ENCODE assay signal across 15 mouse cellular contexts in genomic region chr9:72758705-72759131, GRCm38 (mm10). TPM values are rescaled to one million over a fixed set of nuclear protein-coding genes. Genes with fewer than 3 reads are reported as not detected.
A peak's percentile ranks its signal among the peaks of the same experiment; 100 is the strongest.
DNase-seq lines count a peak whose midpoint lies in the region; ATAC-seq and TF ChIP-seq lines count a peak whose summit lies in the region.
"Had no signal": no experiment of that assay in that cellular context is flagged by ENCODE, and none has a peak within 500 bp of the region (broad histone marks: within the 10 kb centered on the region; RNA-seq: fewer than 3 reads in every experiment).

No protein-coding gene starts in this region.

- H3K27me3 ChIP-seq in myocyte (ENCODE audit: control insufficient read depth, insufficient read depth, insufficient read length), result no peaks in the 10 kb centered on the region
- no peaks in the 10 kb centered on the region for H3K27me3 ChIP-seq in midbrain, embryonic 14.5 days (ENCODE audit: control insufficient read depth, insufficient read depth, low read length)
- H3K27me3 ChIP-seq: forebrain, embryonic 13.5 days; heart, embryonic 15.5 days; intestine, embryonic 15.5 days; limb, embryonic 15.5 days had no signal

- DNase-seq in adrenal gland, postnatal 36 days, result peak; percentile 21 to 43
- no peak for DNase-seq in adrenal gland, postnatal 10 days
- peak; percentile 44 to 67 for DNase-seq in layer of hippocampus, adult 2 months (ENCODE audit: low spot score in 2 of 2)
- DNase-seq in layer of hippocampus, postnatal 25 days (ENCODE audit: extremely low spot score in 1 of 2, low spot score in 1 of 2), result no peak
- DNase-seq in layer of hippocampus, adult 9-11 months, result peak; percentile 65
- DNase-seq in midbrain, embryonic 14.5 days, result no peak
- no peak for DNase-seq in thymus, postnatal 36 days
- DNase-seq: lung, postnatal 10 days had no signal

- H3K4me3 ChIP-seq in layer of hippocampus, adult 2 months, result no peak overlapping the region
- no peak overlapping the region for H3K4me3 ChIP-seq in myocyte
- H3K4me3 ChIP-seq in midbrain, embryonic 14.5 days (replicated peaks; ENCODE audit: low read depth, low read length), result no peak overlapping the region
- H3K4me3 ChIP-seq: forebrain, embryonic 13.5 days; heart, embryonic 15.5 days; intestine, embryonic 15.5 days; limb, embryonic 15.5 days; neural tube, embryonic 13.5 days had no signal

- WGBS in midbrain, embryonic 14.5 days, result 72% methylated on average over 8 of the region's 8 CpGs

- no peaks in the 10 kb centered on the region for H3K36me3 ChIP-seq in myocyte (ENCODE audit: control insufficient read depth, insufficient read depth)
- H3K36me3 ChIP-seq in midbrain, embryonic 14.5 days (ENCODE audit: control insufficient read depth, insufficient read depth, low read length), result no peaks in the 10 kb centered on the region
- H3K36me3 ChIP-seq: heart, embryonic 15.5 days; intestine, embryonic 15.5 days; limb, embryonic 15.5 days; neural tube, embryonic 13.5 days had no signal

- no peaks in the 10 kb centered on the region for H3K4me1 ChIP-seq in midbrain, embryonic 14.5 days (ENCODE audit: control insufficient read depth, insufficient read depth, low read length)

- H3K9ac ChIP-seq in midbrain, embryonic 14.5 days (replicated peaks; ENCODE audit: low read length), result no peak overlapping the region
- H3K9ac ChIP-seq: forebrain, embryonic 13.5 days; heart, embryonic 15.5 days; intestine, embryonic 15.5 days; limb, embryonic 15.5 days; neural tube, embryonic 13.5 days had no signal

- H3K4me2 ChIP-seq in myocyte (ENCODE audit: low read depth), result peak overlapping the region; percentile 48
- no peak overlapping the region for H3K4me2 ChIP-seq in midbrain, embryonic 14.5 days (ENCODE audit: low read length)
- H3K4me2 ChIP-seq: forebrain, embryonic 13.5 days; heart, embryonic 15.5 days; intestine, embryonic 15.5 days; limb, embryonic 15.5 days; neural tube, embryonic 13.5 days had no signal

- no peaks in the 10 kb centered on the region for H3K9me3 ChIP-seq in midbrain, embryonic 14.5 days (ENCODE audit: control insufficient read depth, low read length)
- H3K9me3 ChIP-seq: forebrain, embryonic 13.5 days; heart, embryonic 15.5 days; intestine, embryonic 15.5 days; limb, embryonic 15.5 days; neural tube, embryonic 13.5 days had no signal

- TF ChIP-seq CTCF in layer of hippocampus, adult 2 months (conservative IDR thresholded peaks at IDR 0.05), result no peak

- TF ChIP-seq POLR2A in myocyte (IDR thresholded peaks at IDR 0.05; ENCODE audit: insufficient read length, low read depth), result no peak

- no peak for ATAC-seq in midbrain, embryonic 14.5 days (ENCODE audit: low FRiP score, low TSS enrichment)
- ATAC-seq: forebrain, embryonic 13.5 days; intestine, embryonic 15.5 days had no signal

- H3K27ac ChIP-seq in layer of hippocampus, adult 2 months, result peak overlapping the region; percentile 75
- H3K27ac ChIP-seq in midbrain, embryonic 14.5 days (replicated peaks; ENCODE audit: low read depth, low read length), result no peak overlapping the region
- H3K27ac ChIP-seq: forebrain, embryonic 13.5 days; heart, embryonic 15.5 days; intestine, embryonic 15.5 days; limb, embryonic 15.5 days; neural tube, embryonic 13.5 days had no signal

- H3K79me2 ChIP-seq in myocyte (ENCODE audit: control insufficient read depth, insufficient read depth), result no peaks in the 10 kb centered on the region

- no peak overlapping the region for H3ac ChIP-seq in myocyte (ENCODE audit: control insufficient read depth, insufficient read length)

TF ChIP-seq in myocyte, 11 proteins besides CTCF, POLR2A, EP300 and RAD21:
- TF ChIP-seq MYOG (IDR thresholded peaks at IDR 0.05; ENCODE audit: control insufficient read depth in 1 of 3, insufficient read depth in 1 of 3, insufficient read length in 2 of 3, low read depth in 2 of 3), result peak in 1 of 3 experiments; percentile 12
- no peak for TF ChIP-seq POLR2AphosphoS2 (IDR thresholded peaks at IDR 0.05; ENCODE audit: insufficient read length, low read depth)
- peak; percentile 74; the same call in 1 of the 2 replicates for TF ChIP-seq CEBPB (IDR thresholded peaks at IDR 0.05; ENCODE audit: insufficient read depth, poor library complexity, severe bottlenecking)

RNA-seq across cellular contexts. Expression of gene Prtg, which starts 48.0 kb away (rescaled TPM):
- total RNA-seq in adrenal gland, postnatal 36 days (2021), result under 1 TPM; 0.17 to 0.33 TPM
- under 1 TPM; 0.45 to 0.61 TPM for total RNA-seq in adrenal gland, postnatal 10 days (2021)
- total RNA-seq in layer of hippocampus, adult 2 months (2021), result 1 to 10 TPM; 3.2 to 3.3 TPM
- total RNA-seq in layer of hippocampus, postnatal 25 days (2021), result 1 to 10 TPM; 1.6 to 2.2 TPM
- polyA plus RNA-seq in myocyte (2012; fragmentation: generic; extraction: Trizol), result 0.06 TPM
- 0.30 and 0.54 TPM in 2 replicates for polyA plus RNA-seq in midbrain, embryonic 14.5 days (2014; fragmentation: Nextera tagmentation; extraction: Ambion mirVana)
- total RNA-seq: common myeloid progenitor, adult 5-6 weeks had no signal

Comparison
In these comparisons a context has a peak if more than half of its experiments do, and no peak if none do; other contexts are left out.
1. DNase-seq: peak in adrenal gland, postnatal 36 days (2 of 2), layer of hippocampus, adult 2 months (2 of 2) and layer of hippocampus, adult 9-11 months (single experiment); none in adrenal gland, postnatal 10 days (single experiment), layer of hippocampus, postnatal 25 days (0 of 2), midbrain, embryonic 14.5 days (single experiment) and thymus, postnatal 36 days (0 of 2).